Mouse (Mus musculus): ENCODE results near the gene Dock1. TPM values are rescaled to one million over a fixed set of nuclear protein-coding genes. Genes with fewer than 3 reads are reported as not detected.

The Dock1 gene
- polyA plus RNA-seq, 1 experiment from 2014 or later: 21.9 TPM

- no peaks in the 10 kb centered on the region for H3K27me3 ChIP-seq (replicated peaks; ENCODE audit: control insufficient read depth, insufficient read depth, low read length)
- H3K4me2 ChIP-seq (ENCODE audit: low read depth, low read length): no peak overlapping the region
- H3K36me3 ChIP-seq (ENCODE audit: control insufficient read depth, insufficient read depth, low read length): no peaks in the 10 kb centered on the region
- H3K9ac ChIP-seq (ENCODE audit: low read depth, low read length): no peak overlapping the region
- H3K9me3 ChIP-seq (ENCODE audit: control insufficient read depth, low read length): no peaks in the 10 kb centered on the region
- ATAC-seq: no peak
- H3K4me1 ChIP-seq (ENCODE audit: control insufficient read depth, insufficient read depth, low read length): no peaks in the 10 kb centered on the region
- no peak overlapping the region for H3K4me3 ChIP-seq (ENCODE audit: low read length)
- 94% methylated on average over 1 of the region's 1 CpGs for WGBS
- no peak overlapping the region for H3K27ac ChIP-seq (ENCODE audit: low read length)
These were observed 331.8 kb downstream of the Dock1 start for GRCm38 (mm10) chr7:135002216-135002615.

GRCm38 (mm10) chr7:135002891-135003290, 332.4 kb downstream of the Dock1 start:
- no peaks in the 10 kb centered on the region for H3K27me3 ChIP-seq (replicated peaks; ENCODE audit: control insufficient read depth, insufficient read depth, low read length)
- no peak for ATAC-seq
- H3K4me2 ChIP-seq (ENCODE audit: low read depth, low read length): no peak overlapping the region
- no peaks in the 10 kb centered on the region for H3K9me3 ChIP-seq (ENCODE audit: control insufficient read depth, low read length)
- WGBS: 83% methylated on average over 9 of the region's 9 CpGs
- no peak overlapping the region for H3K9ac ChIP-seq (ENCODE audit: low read depth, low read length)
- H3K4me1 ChIP-seq (ENCODE audit: control insufficient read depth, insufficient read depth, low read length): no peaks in the 10 kb centered on the region
- H3K4me3 ChIP-seq (ENCODE audit: low read length): no peak overlapping the region
- H3K36me3 ChIP-seq (ENCODE audit: control insufficient read depth, insufficient read depth, low read length): no peaks in the 10 kb centered on the region
- H3K27ac ChIP-seq (ENCODE audit: low read length): no peak overlapping the region

GRCm38 (mm10) chr7:135005964-135006560, 335.6 kb downstream of the Dock1 start:
- no peaks in the 10 kb centered on the region for H3K4me1 ChIP-seq (ENCODE audit: control insufficient read depth, insufficient read depth, low read length)
- H3K4me2 ChIP-seq (ENCODE audit: low read depth, low read length): no peak overlapping the region
- H3K27ac ChIP-seq (ENCODE audit: low read length): no peak overlapping the region
- no peak for ATAC-seq
- no peaks in the 10 kb centered on the region for H3K9me3 ChIP-seq (ENCODE audit: control insufficient read depth, low read length)
- no peaks in the 10 kb centered on the region for H3K36me3 ChIP-seq (ENCODE audit: control insufficient read depth, insufficient read depth, low read length)
- no peaks in the 10 kb centered on the region for H3K27me3 ChIP-seq (replicated peaks; ENCODE audit: control insufficient read depth, insufficient read depth, low read length)
- 57% methylated on average over 7 of the region's 7 CpGs for WGBS
- H3K9ac ChIP-seq (ENCODE audit: low read depth, low read length): no peak overlapping the region
- no peak overlapping the region for H3K4me3 ChIP-seq (ENCODE audit: low read length)

- H3K27me3 ChIP-seq (replicated peaks; ENCODE audit: control insufficient read depth, insufficient read depth, low read length): no peaks in the 10 kb centered on the region
- H3K4me3 ChIP-seq (ENCODE audit: low read length): no peak overlapping the region
- no peaks in the 10 kb centered on the region for H3K36me3 ChIP-seq (ENCODE audit: control insufficient read depth, insufficient read depth, low read length)
- H3K9ac ChIP-seq (ENCODE audit: low read depth, low read length): no peak overlapping the region
- no peaks in the 10 kb centered on the region for H3K4me1 ChIP-seq (ENCODE audit: control insufficient read depth, insufficient read depth, low read length)
- H3K9me3 ChIP-seq (ENCODE audit: control insufficient read depth, low read length): no peaks in the 10 kb centered on the region
- WGBS: 75% methylated on average over 2 of the region's 2 CpGs
- no peak overlapping the region for H3K4me2 ChIP-seq (ENCODE audit: low read depth, low read length)
- ATAC-seq: no peak
- H3K27ac ChIP-seq (ENCODE audit: low read length): no peak overlapping the region
These were observed 337.6 kb downstream of the Dock1 start for GRCm38 (mm10) chr7:135008021-135008420.

GRCm38 (mm10) chr7:135010997-135011396, 340.5 kb downstream of the Dock1 start:
- no peak for ATAC-seq
- no peak overlapping the region for H3K4me2 ChIP-seq (ENCODE audit: low read depth, low read length)
- WGBS: 90% methylated on average over 2 of the region's 2 CpGs
- H3K4me1 ChIP-seq (ENCODE audit: control insufficient read depth, insufficient read depth, low read length): no peaks in the 10 kb centered on the region
- no peak overlapping the region for H3K4me3 ChIP-seq (ENCODE audit: low read length)
- H3K9ac ChIP-seq (ENCODE audit: low read depth, low read length): no peak overlapping the region
- H3K27ac ChIP-seq (ENCODE audit: low read length): no peak overlapping the region
- H3K27me3 ChIP-seq (replicated peaks; ENCODE audit: control insufficient read depth, insufficient read depth, low read length): no peaks in the 10 kb centered on the region
- H3K9me3 ChIP-seq (ENCODE audit: control insufficient read depth, low read length): no peaks in the 10 kb centered on the region
- H3K36me3 ChIP-seq (ENCODE audit: control insufficient read depth, insufficient read depth, low read length): no peaks in the 10 kb centered on the region

GRCm38 (mm10) chr7:135017531-135017930, 347.1 kb downstream of the Dock1 start:
- Histone ChIP-seq H3K9ac (ENCODE audit: low read depth, low read length) (no peak overlapping the region), H3K4me3 (ENCODE audit: low read length) (no peak overlapping the region), H3K4me1 (ENCODE audit: control insufficient read depth, insufficient read depth, low read length) (no peaks in the 10 kb centered on the region), H3K27me3 (replicated peaks; ENCODE audit: control insufficient read depth, insufficient read depth, low read length) (no peaks in the 10 kb centered on the region), H3K36me3 (ENCODE audit: control insufficient read depth, insufficient read depth, low read length) (no peaks in the 10 kb centered on the region), H3K27ac (ENCODE audit: low read length) (no peak overlapping the region), H3K4me2 (ENCODE audit: low read depth, low read length) (no peak overlapping the region), H3K9me3 (ENCODE audit: control insufficient read depth, low read length) (no peaks in the 10 kb centered on the region)
- WGBS: 82% methylated on average over 1 of the region's 1 CpGs
- ATAC-seq: no peak

- no peak for ATAC-seq
- H3K36me3 ChIP-seq (ENCODE audit: control insufficient read depth, insufficient read depth, low read length): no peaks in the 10 kb centered on the region
- H3K4me2 ChIP-seq (ENCODE audit: low read depth, low read length): no peak overlapping the region
- H3K27ac ChIP-seq (ENCODE audit: low read length): no peak overlapping the region
- WGBS: 83% methylated on average over 7 of the region's 7 CpGs
- no peak overlapping the region for H3K9ac ChIP-seq (ENCODE audit: low read depth, low read length)
- H3K27me3 ChIP-seq (replicated peaks; ENCODE audit: control insufficient read depth, insufficient read depth, low read length): no peaks in the 10 kb centered on the region
- H3K4me3 ChIP-seq (ENCODE audit: low read length): no peak overlapping the region
- no peaks in the 10 kb centered on the region for H3K4me1 ChIP-seq (ENCODE audit: control insufficient read depth, insufficient read depth, low read length)
- H3K9me3 ChIP-seq (ENCODE audit: control insufficient read depth, low read length): no peaks in the 10 kb centered on the region
These were observed 350.3 kb downstream of the Dock1 start for GRCm38 (mm10) chr7:135020762-135021161.

GRCm38 (mm10) chr7:135021544-135022100, 351.2 kb downstream of the Dock1 start:
- no peaks in the 10 kb centered on the region for H3K36me3 ChIP-seq (ENCODE audit: control insufficient read depth, insufficient read depth, low read length)
- no peaks in the 10 kb centered on the region for H3K9me3 ChIP-seq (ENCODE audit: control insufficient read depth, low read length)
- H3K9ac ChIP-seq (ENCODE audit: low read depth, low read length): no peak overlapping the region
- no peaks in the 10 kb centered on the region for H3K27me3 ChIP-seq (replicated peaks; ENCODE audit: control insufficient read depth, insufficient read depth, low read length)
- H3K4me1 ChIP-seq (ENCODE audit: control insufficient read depth, insufficient read depth, low read length): no peaks in the 10 kb centered on the region
- H3K4me2 ChIP-seq (ENCODE audit: low read depth, low read length): no peak overlapping the region
- H3K4me3 ChIP-seq (ENCODE audit: low read length): no peak overlapping the region
- WGBS: 72% methylated on average over 9 of the region's 9 CpGs
- ATAC-seq: no peak
- no peak overlapping the region for H3K27ac ChIP-seq (ENCODE audit: low read length)

- no peak for ATAC-seq
- 79% methylated on average over 5 of the region's 5 CpGs for WGBS
These were observed 354.1 kb downstream of the Dock1 start for GRCm38 (mm10) chr7:135024531-135024930.

GRCm38 (mm10) chr7:135028716-135029115, 358.3 kb downstream of the Dock1 start:
- no peak overlapping the region for H3K27ac ChIP-seq (ENCODE audit: low read length)
- no peaks in the 10 kb centered on the region for H3K36me3 ChIP-seq (ENCODE audit: control insufficient read depth, insufficient read depth, low read length)
- no peak overlapping the region for H3K9ac ChIP-seq (ENCODE audit: low read depth, low read length)
- 88% methylated on average over 2 of the region's 2 CpGs for WGBS
- H3K4me3 ChIP-seq (ENCODE audit: low read length): no peak overlapping the region
- H3K4me2 ChIP-seq (ENCODE audit: low read depth, low read length): no peak overlapping the region
- no peaks in the 10 kb centered on the region for H3K9me3 ChIP-seq (ENCODE audit: control insufficient read depth, low read length)
- no peaks in the 10 kb centered on the region for H3K27me3 ChIP-seq (replicated peaks; ENCODE audit: control insufficient read depth, insufficient read depth, low read length)
- ATAC-seq: no peak
- H3K4me1 ChIP-seq (ENCODE audit: control insufficient read depth, insufficient read depth, low read length): no peaks in the 10 kb centered on the region

More at GRCm38 (mm10) chr7:135024531-135024930, 354.1 kb downstream of the Dock1 start:
- Histone ChIP-seq H3K9me3 (ENCODE audit: control insufficient read depth, low read length) (no peaks in the 10 kb centered on the region), H3K4me2 (ENCODE audit: low read depth, low read length) (no peak overlapping the region), H3K4me1 (ENCODE audit: control insufficient read depth, insufficient read depth, low read length) (no peaks in the 10 kb centered on the region), H3K9ac (ENCODE audit: low read depth, low read length) (no peak overlapping the region), H3K27me3 (replicated peaks; ENCODE audit: control insufficient read depth, insufficient read depth, low read length) (no peaks in the 10 kb centered on the region), H3K36me3 (ENCODE audit: control insufficient read depth, insufficient read depth, low read length) (no peaks in the 10 kb centered on the region), H3K4me3 (ENCODE audit: low read length) (no peak overlapping the region), H3K27ac (ENCODE audit: low read length) (no peak overlapping the region)

All from intestine, embryonic 16.5 days (tissue).